Mouse (Mus musculus) hindbrain, embryonic 14.5 days (tissue): ENCODE measurements around the gene Igf2r. TPM values are rescaled to one million over a fixed set of nuclear protein-coding genes. Genes with fewer than 3 reads are reported as not detected.

Experiments
- ATAC-seq: fragments of 200-750 bp; cut with Nextera tagmentation; 2 replicates; pipeline ENCODE4 v1.8.0; 2017; ENCODE audit warnings: moderate number of reproducible peaks, mild to moderate bottlenecking, moderate TSS enrichment, moderate library complexity; ENCODE audit not compliant: low FRiP score
- DNase-seq: peaks from one replicate; pipeline ENCODE4 v3.0.0-alpha.2; 2015; ENCODE audit warnings: low spot score
- H3K27ac ChIP-seq: fragments of 300-500 bp; sonication (generic); 2 replicates; pipeline ENCODE4 v1.5.1; 2014; ENCODE audit warnings: mild to moderate bottlenecking, moderate library complexity
- H3K27me3 ChIP-seq: fragments of 300-500 bp; sonication (generic); 2 replicates; pipeline ENCODE4 v1.6.1; 2014; ENCODE audit warnings: mild to moderate bottlenecking, low read length, mixed read lengths; ENCODE audit not compliant: control insufficient read depth, insufficient read depth
- H3K36me3 ChIP-seq: fragments of 300-500 bp; sonication (generic); replicated peaks from 2 replicates; pipeline ENCODE4 v1.6.1; 2014; ENCODE audit not compliant: control insufficient read depth, insufficient read depth
- H3K4me1 ChIP-seq: fragments of 300-500 bp; sonication (generic); replicated peaks from 2 replicates; pipeline ENCODE4 v1.6.1; 2014; ENCODE audit warnings: antibody characterized with exemption, low read length, mixed read lengths; ENCODE audit not compliant: control insufficient read depth, insufficient read depth
- H3K4me2 ChIP-seq: fragments of 300-500 bp; sonication (generic); replicated peaks from 2 replicates; pipeline ENCODE4 v1.6.1; 2014; ENCODE audit warnings: mild to moderate bottlenecking, moderate library complexity
- H3K4me3 ChIP-seq: fragments of 300-500 bp; sonication (generic); replicated peaks from 2 replicates; pipeline ENCODE4 v1.5.1; 2014; ENCODE audit warnings: mild to moderate bottlenecking, low read length
- H3K9ac ChIP-seq: fragments of 300-500 bp; sonication (generic); 2 replicates; pipeline ENCODE4 v1.6.1; 2014
- H3K9me3 ChIP-seq: fragments of 300-500 bp; sonication (generic); 2 replicates; pipeline ENCODE4 v1.6.1; 2016; ENCODE audit warnings: low read length; ENCODE audit not compliant: control insufficient read depth
- WGBS: fragments of 180-500 bp; shearing (Covaris S2); extraction: QIAGEN DNeasy Blood & Tissue Kit; methylation state at CpG from one replicate; pipeline ENCODE4 v1.1.7; 2014; 5-methylcytosine and 5-hydroxymethylcytosine counted together
- polyA plus RNA-seq: library from polyadenylated mRNA; unstranded; fragments of >200 nt; fragmentation: Nextera tagmentation; extraction: Ambion mirVana; gene quantifications from 2 replicates; pipeline ENCODE4 v1.2.1, GENCODE M21; 2014

Igf2r gene
- polyA plus RNA-seq, 1 experiment from 2014 or later, result 14.9 TPM

- Histone ChIP-seq H3K9me3 (no peaks in the 10 kb centered on the region), H3K36me3 (no peaks in the 10 kb centered on the region), H3K27ac (no peak overlapping the region), H3K4me1 (no peaks in the 10 kb centered on the region), H3K27me3 (no peaks in the 10 kb centered on the region), H3K4me3 (no peak overlapping the region), H3K9ac (no peak overlapping the region), H3K4me2 (no peak overlapping the region)
- ATAC-seq (no peak), DNase-seq (no peak)
- 86% methylated on average over 7 of the region's 7 CpGs for WGBS
These were observed 113.6 kb downstream of the Igf2r start for GRCm38 (mm10) chr17:12655826-12656225.

- Histone ChIP-seq H3K36me3 (no peaks in the 10 kb centered on the region), H3K4me2 (no peak overlapping the region), H3K9ac (no peak overlapping the region), H3K27ac (no peak overlapping the region), H3K27me3 (no peaks in the 10 kb centered on the region), H3K4me3 (no peak overlapping the region), H3K4me1 (no peaks in the 10 kb centered on the region), H3K9me3 (no peaks in the 10 kb centered on the region)
- ATAC-seq (no peak), DNase-seq (no peak)
- 71% methylated on average over 3 of the region's 3 CpGs for WGBS
These were observed 115.4 kb downstream of the Igf2r start for GRCm38 (mm10) chr17:12654061-12654460.

DNA sequence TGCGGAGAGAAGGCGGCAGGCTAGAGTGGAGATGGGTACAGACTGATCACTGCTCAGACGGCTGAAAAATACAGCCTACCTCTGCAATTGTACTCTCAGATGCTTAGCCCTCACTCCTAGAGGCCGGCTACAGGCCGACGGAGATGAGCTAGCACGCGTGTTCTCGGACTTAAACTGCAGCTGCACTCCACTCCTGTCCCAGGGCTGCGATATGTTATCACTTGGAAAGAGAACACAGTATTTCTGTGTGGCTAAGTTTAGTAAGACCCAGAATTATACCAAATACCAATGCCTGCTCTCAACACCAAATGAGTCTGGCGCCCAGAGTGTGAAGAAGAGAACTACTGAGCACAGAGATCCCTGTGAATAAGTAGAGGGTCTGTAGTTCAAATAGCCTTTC is 116.9 kb downstream of the Igf2r start:
- no peak for ATAC-seq

GRCm38 (mm10) chr17:12645461-12645860 is 124.0 kb downstream of the Igf2r start:
- Histone ChIP-seq H3K4me3 (no peak overlapping the region), H3K36me3 (no peaks in the 10 kb centered on the region), H3K4me2 (no peak overlapping the region), H3K9ac (no peak overlapping the region), H3K27me3 (no peaks in the 10 kb centered on the region), H3K4me1 (no peaks in the 10 kb centered on the region), H3K27ac (no peak overlapping the region), H3K9me3 (no peaks in the 10 kb centered on the region)
- DNase-seq (no peak), ATAC-seq (no peak)
- WGBS, result 78% methylated on average over 5 of the region's 5 CpGs

More for the DNA sequence above, 116.9 kb downstream of the Igf2r start:
- no peak overlapping the region for H3K4me2 ChIP-seq
- DNase-seq, result no peak
- WGBS, result 93% methylated on average over 11 of the region's 11 CpGs
- H3K4me1 ChIP-seq, result no peaks in the 10 kb centered on the region
- no peak overlapping the region for H3K27ac ChIP-seq
- no peaks in the 10 kb centered on the region for H3K27me3 ChIP-seq
- no peak overlapping the region for H3K4me3 ChIP-seq
- H3K9ac ChIP-seq, result no peak overlapping the region
- H3K36me3 ChIP-seq, result no peaks in the 10 kb centered on the region
- no peaks in the 10 kb centered on the region for H3K9me3 ChIP-seq

DNA sequence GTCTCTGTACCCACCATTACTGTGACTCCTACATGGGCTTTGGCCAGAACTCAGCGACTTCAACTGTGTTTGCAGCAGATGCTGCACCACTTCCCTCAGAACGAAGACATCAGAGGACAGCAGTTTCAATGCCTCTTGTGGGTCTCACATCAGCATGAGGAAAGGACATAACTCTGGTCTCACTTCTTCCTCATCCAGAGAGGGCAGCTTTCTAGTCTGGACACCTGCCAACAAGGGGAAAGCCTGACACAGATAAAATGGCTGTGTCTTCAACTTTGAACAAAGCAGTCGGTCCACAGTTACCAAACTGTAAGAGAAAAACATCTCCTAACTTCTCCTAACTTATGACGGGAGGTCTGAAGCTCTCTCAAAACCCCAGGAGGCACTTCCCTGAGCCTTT is 128.4 kb downstream of the Igf2r start:
- Histone ChIP-seq H3K4me2 (no peak overlapping the region), H3K9ac (no peak overlapping the region), H3K27me3 (no peaks in the 10 kb centered on the region), H3K36me3 (no peaks in the 10 kb centered on the region), H3K9me3 (no peaks in the 10 kb centered on the region), H3K4me1 (no peaks in the 10 kb centered on the region), H3K27ac (no peak overlapping the region), H3K4me3 (no peak overlapping the region)
- DNase-seq, result no peak
- ATAC-seq, result no peak
- WGBS, result 84% methylated on average over 4 of the region's 4 CpGs

GRCm38 (mm10) chr17:12639585-12639984 is 129.9 kb downstream of the Igf2r start:
- no peak overlapping the region for H3K27ac ChIP-seq
- no peaks in the 10 kb centered on the region for H3K36me3 ChIP-seq
- H3K27me3 ChIP-seq, result no peaks in the 10 kb centered on the region
- 89% methylated on average over 3 of the region's 3 CpGs for WGBS
- H3K4me2 ChIP-seq, result no peak overlapping the region
- no peaks in the 10 kb centered on the region for H3K9me3 ChIP-seq
- ATAC-seq, result no peak
- no peak overlapping the region for H3K4me3 ChIP-seq
- DNase-seq, result no peak
- no peak overlapping the region for H3K9ac ChIP-seq
- no peaks in the 10 kb centered on the region for H3K4me1 ChIP-seq

DNA sequence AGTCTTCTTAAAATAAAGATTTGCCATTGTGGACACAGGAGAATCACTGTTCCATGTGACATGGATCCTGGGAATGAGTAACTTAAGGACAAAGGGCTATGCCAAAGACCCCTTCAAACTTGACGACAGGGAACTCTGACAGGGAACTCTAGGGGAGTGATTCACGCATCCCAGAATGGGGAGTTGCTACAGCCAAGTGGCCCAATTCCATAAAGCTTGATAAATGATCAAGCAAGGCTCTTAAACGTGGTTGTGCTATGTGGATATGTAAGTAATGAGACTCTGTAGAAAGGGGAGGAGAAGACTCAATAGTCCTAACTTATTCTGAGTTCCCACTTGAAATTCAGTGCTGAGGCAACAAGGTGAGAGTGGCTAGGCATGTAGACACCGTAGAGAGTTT is 134.7 kb downstream of the Igf2r start:
- DNase-seq (no peak), ATAC-seq (no peak)
- no peak overlapping the region for H3K9ac ChIP-seq
- 63% methylated on average over 4 of the region's 4 CpGs for WGBS
- no peaks in the 10 kb centered on the region for H3K9me3 ChIP-seq
- H3K27ac ChIP-seq, result no peak overlapping the region
- H3K4me1 ChIP-seq, result no peaks in the 10 kb centered on the region
- no peaks in the 10 kb centered on the region for H3K27me3 ChIP-seq
- no peaks in the 10 kb centered on the region for H3K36me3 ChIP-seq
- no peak overlapping the region for H3K4me2 ChIP-seq
- H3K4me3 ChIP-seq, result no peak overlapping the region

Other genes with a start within 250 kb of the Igf2r start
- 0.76 and 1.5 TPM in 2 replicates for gene Slc22a2, start 185.5 kb downstream of the Igf2r start, polyA plus RNA-seq
- not detected in 2 replicates for gene Slc22a1, start 93.8 kb downstream of the Igf2r start, polyA plus RNA-seq
- gene Mas1, start 98.5 kb upstream of the Igf2r start, polyA plus RNA-seq, result 0.31 TPM in 1 of 2 replicates, not detected in the other
- gene Mrgprh, start 106.4 kb upstream of the Igf2r start, polyA plus RNA-seq, result not detected in 2 replicates
- gene Pnldc1, start 140.6 kb upstream of the Igf2r start, polyA plus RNA-seq, result 1.8 and 2.5 TPM in 2 replicates
- gene Tcp1, start 146.0 kb upstream of the Igf2r start, polyA plus RNA-seq, result 392 and 417 TPM in 2 replicates
- gene Mrpl18, start 146.7 kb upstream of the Igf2r start, polyA plus RNA-seq, result 112 and 138 TPM in 2 replicates
- 0.52 and 1.1 TPM in 2 replicates for gene Acat3, start 170.9 kb upstream of the Igf2r start, polyA plus RNA-seq
- 216 and 283 TPM in 2 replicates for gene Acat2, start 191.1 kb upstream of the Igf2r start, polyA plus RNA-seq
- 120 and 123 TPM in 2 replicates for gene Wtap, start 224.5 kb upstream of the Igf2r start, polyA plus RNA-seq
- gene Sod2, start 237.2 kb upstream of the Igf2r start, polyA plus RNA-seq, result 163 and 172 TPM in 2 replicates